Mouse (Mus musculus): ENCODE results near the gene D6Ertd527e. TPM values are rescaled to one million over a fixed set of nuclear protein-coding genes. Genes with fewer than 3 reads are reported as not detected.

The D6Ertd527e gene
- polyA plus RNA-seq, 1 experiment from 2014 or later = not detected

DNA sequence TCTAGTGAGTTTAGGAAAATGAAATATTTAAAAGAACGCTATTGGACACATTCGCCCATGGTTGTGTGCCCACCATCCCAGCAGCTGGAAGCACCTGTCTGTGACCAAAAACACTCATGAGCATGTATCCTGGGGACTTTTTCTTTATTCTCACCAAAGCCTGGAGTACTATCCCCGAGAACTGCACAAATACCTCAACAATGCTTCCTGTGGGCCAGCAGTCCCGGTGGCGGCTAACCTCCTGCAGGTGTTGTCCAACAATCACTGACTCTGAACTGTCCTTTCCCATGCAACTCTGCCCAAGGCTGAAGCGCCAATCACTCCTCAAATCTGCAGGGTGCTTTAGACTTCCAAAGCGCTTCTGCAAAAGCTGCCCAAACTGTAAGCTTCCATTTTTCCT lies 12.1 kb downstream of the D6Ertd527e start:
- Histone ChIP-seq H3K4me2 (replicated peaks) (no peak overlapping the region), H3K9me3 (no peaks in the 10 kb centered on the region), H3K9ac (replicated peaks) (no peak overlapping the region), H3K27me3 (no peaks in the 10 kb centered on the region), H3K4me1 (no peaks in the 10 kb centered on the region), H3K36me3 (no peaks in the 10 kb centered on the region), H3K27ac (replicated peaks) (no peak overlapping the region), H3K4me3 (no peak overlapping the region)
- ATAC-seq (ENCODE audit: low FRiP score, low read depth) = no peak
- 84% methylated on average over 7 of the region's 7 CpGs for whole genome bisulfite sequencing

DNA sequence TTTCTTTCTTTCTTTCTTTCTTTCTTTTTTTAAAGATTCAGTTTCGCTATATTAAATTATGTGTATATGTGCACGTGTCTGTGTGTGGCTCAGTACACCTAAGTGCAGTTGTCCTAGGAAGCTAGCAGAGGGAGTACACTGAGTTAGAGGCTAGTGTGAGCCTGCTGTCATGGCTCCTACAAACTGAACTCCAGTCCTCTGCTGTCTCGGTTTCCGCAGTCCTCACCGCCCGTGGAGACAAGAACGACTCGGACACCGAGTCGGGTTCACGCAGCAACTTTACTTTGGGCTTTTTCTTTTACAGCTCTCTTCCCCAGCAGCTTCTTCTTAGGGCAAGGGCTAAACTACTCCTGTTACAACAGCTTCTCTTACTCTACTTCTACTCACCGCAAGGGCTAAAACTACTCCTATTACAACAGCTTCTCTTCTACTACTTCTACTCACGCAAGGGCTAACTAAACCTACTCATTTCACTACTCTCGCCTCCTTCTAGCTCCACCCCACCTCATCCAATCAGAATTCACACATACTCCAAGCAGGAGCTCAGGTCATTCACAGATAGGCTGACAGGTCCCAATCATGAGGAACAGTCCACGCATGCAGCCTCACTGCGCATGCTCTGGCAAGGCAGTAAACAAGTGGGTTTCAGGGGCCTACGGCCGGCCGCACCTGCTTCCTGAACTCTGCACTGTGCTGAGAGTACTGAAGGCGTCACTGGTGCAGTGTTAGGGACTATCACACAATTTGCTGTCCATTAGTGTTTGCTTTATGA lies 14.7 kb downstream of the D6Ertd527e start:
- Histone ChIP-seq H3K4me3 (no peak overlapping the region), H3K4me2 (replicated peaks) (no peak overlapping the region), H3K27me3 (no peaks in the 10 kb centered on the region), H3K9ac (replicated peaks) (no peak overlapping the region), H3K36me3 (no peaks in the 10 kb centered on the region), H3K27ac (replicated peaks) (no peak overlapping the region), H3K4me1 (no peaks in the 10 kb centered on the region), H3K9me3 (no peaks in the 10 kb centered on the region)
- 92% methylated on average over 20 of the region's 20 CpGs for WGBS
- ATAC-seq (ENCODE audit: low FRiP score, low read depth) = no peak

DNA sequence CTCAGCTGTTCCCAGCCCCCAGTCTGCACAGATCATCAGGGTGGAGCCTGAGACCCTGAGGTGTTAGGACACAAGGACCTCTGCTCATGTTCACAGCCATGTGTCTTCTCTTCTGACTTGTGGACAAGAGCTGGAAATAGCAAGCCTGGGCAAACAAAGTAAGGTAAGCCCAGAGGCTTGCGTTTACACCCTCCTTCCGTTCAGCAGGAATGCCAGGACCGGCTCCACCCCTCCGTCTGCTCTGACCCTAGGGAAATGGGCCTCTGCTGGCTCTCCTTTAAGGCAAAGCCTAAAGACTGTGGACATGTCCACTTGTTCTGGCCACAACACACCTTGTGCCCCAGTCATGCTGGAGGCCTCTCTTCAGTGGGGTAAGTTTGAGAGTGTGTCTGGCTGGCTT lies 15.4 kb downstream of the D6Ertd527e start:
- Histone ChIP-seq H3K4me2 (replicated peaks) (no peak overlapping the region), H3K36me3 (no peaks in the 10 kb centered on the region), H3K27me3 (no peaks in the 10 kb centered on the region), H3K27ac (replicated peaks) (no peak overlapping the region), H3K4me3 (no peak overlapping the region), H3K9me3 (no peaks in the 10 kb centered on the region), H3K9ac (replicated peaks) (no peak overlapping the region), H3K4me1 (no peaks in the 10 kb centered on the region)
- WGBS = 79% methylated on average over 4 of the region's 4 CpGs
- ATAC-seq (ENCODE audit: low FRiP score, low read depth) = no peak

DNA sequence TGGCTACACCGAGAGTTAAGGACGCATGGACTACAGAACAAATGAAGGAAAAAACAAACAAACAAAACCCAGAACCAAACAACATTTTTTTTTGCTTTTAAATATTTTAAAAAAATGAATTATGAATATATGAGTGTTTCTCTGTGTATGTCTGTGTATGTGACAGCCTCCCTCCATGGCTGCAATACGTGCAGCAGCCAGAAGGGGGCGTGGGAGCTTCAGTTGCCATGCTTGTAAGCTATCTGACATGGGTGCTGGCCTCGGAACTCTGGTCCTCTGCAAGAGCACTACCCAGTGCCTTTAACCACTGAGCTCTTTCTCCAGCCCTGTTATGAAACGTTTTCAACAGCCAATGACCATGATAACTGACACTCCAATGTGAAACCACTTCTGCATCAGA lies 16.1 kb downstream of the D6Ertd527e start:
- H3K9me3 ChIP-seq = no peaks in the 10 kb centered on the region
- no peaks in the 10 kb centered on the region for H3K27me3 ChIP-seq
- H3K27ac ChIP-seq (replicated peaks) = no peak overlapping the region
- H3K9ac ChIP-seq (replicated peaks) = no peak overlapping the region
- no peaks in the 10 kb centered on the region for H3K36me3 ChIP-seq
- 89% methylated on average over 6 of the region's 6 CpGs for WGBS
- H3K4me3 ChIP-seq = no peak overlapping the region
- ATAC-seq (ENCODE audit: low FRiP score, low read depth) = no peak
- H3K4me1 ChIP-seq = no peaks in the 10 kb centered on the region
- no peak overlapping the region for H3K4me2 ChIP-seq (replicated peaks)

DNA sequence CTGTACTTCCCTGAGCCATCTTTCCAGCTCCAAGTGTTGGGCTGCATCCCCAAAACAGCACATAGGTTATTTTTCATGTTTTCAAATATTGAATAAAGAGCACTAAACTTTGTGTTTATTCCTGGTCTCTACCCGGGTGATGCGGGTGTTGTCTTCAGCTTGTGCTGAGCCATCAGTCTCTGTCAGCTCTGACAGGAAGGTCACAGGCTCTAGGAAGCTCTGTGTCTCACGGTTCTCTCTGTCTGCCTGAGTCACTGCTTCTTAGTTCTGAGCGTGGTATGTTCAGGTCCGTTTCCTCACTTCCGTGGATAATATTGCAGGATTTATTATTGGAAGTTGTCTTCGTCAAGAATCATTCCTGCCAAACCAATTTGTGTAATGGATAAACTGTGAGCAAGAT lies 17.4 kb downstream of the D6Ertd527e start:
- H3K9ac ChIP-seq (replicated peaks) = no peak overlapping the region
- no peaks in the 10 kb centered on the region for H3K36me3 ChIP-seq
- H3K27me3 ChIP-seq = no peaks in the 10 kb centered on the region
- H3K4me1 ChIP-seq = no peaks in the 10 kb centered on the region
- no peak for ATAC-seq (ENCODE audit: low FRiP score, low read depth)
- H3K4me2 ChIP-seq (replicated peaks) = no peak overlapping the region
- H3K4me3 ChIP-seq = no peak overlapping the region
- H3K27ac ChIP-seq (replicated peaks) = no peak overlapping the region
- H3K9me3 ChIP-seq = no peaks in the 10 kb centered on the region
- WGBS = 88% methylated on average over 7 of the region's 7 CpGs

DNA sequence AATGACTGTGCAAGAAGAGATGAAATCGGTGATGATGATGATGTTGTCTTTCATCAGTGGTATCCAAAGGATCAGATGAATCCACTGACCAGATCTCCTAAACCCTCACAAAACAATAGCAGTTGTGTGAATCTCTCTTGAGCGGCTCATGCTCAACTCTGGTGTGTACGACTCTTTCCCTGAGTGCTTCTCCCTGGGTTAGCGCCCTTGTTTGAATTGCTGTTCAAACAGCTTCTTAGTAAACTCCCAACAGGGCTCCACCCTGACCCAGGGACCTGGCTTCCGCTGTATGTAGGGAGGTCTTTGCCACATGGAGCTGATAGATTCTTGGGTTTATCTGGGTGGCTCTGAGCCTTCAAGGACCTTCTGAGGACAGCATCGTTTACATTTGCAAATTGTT lies 18.9 kb downstream of the D6Ertd527e start:
- WGBS = 84% methylated on average over 6 of the region's 6 CpGs
- Histone ChIP-seq H3K9ac (replicated peaks) (no peak overlapping the region), H3K9me3 (no peaks in the 10 kb centered on the region), H3K4me3 (no peak overlapping the region), H3K27me3 (no peaks in the 10 kb centered on the region), H3K27ac (replicated peaks) (no peak overlapping the region), H3K36me3 (no peaks in the 10 kb centered on the region), H3K4me1 (no peaks in the 10 kb centered on the region), H3K4me2 (replicated peaks) (no peak overlapping the region)
- no peak for ATAC-seq (ENCODE audit: low FRiP score, low read depth)

DNA sequence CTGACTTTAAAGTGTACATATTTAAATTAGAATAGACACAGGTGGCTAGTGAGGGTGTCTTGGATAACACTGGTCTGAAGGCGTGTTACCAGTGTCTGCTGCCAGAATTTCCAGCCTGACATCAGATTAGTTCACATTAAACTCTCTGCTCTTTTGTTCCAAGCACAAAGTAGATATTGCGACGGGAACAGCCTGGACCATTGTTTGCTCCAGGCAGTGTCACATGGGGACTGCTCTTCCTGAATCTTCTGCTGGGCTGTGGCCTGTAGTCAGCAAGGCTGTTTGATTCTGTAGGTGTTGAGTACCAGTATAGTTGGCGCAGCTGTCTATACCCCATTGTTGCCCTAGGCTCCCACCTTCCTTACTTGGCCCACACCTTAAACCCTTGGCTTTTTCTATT lies 19.4 kb downstream of the D6Ertd527e start:
- no peak for ATAC-seq (ENCODE audit: low FRiP score, low read depth)
- Histone ChIP-seq H3K4me2 (replicated peaks) (no peak overlapping the region), H3K9me3 (no peaks in the 10 kb centered on the region), H3K4me1 (no peaks in the 10 kb centered on the region), H3K27me3 (no peaks in the 10 kb centered on the region), H3K9ac (replicated peaks) (no peak overlapping the region), H3K4me3 (no peak overlapping the region), H3K36me3 (no peaks in the 10 kb centered on the region), H3K27ac (replicated peaks) (no peak overlapping the region)
- 82% methylated on average over 4 of the region's 4 CpGs for WGBS

DNA sequence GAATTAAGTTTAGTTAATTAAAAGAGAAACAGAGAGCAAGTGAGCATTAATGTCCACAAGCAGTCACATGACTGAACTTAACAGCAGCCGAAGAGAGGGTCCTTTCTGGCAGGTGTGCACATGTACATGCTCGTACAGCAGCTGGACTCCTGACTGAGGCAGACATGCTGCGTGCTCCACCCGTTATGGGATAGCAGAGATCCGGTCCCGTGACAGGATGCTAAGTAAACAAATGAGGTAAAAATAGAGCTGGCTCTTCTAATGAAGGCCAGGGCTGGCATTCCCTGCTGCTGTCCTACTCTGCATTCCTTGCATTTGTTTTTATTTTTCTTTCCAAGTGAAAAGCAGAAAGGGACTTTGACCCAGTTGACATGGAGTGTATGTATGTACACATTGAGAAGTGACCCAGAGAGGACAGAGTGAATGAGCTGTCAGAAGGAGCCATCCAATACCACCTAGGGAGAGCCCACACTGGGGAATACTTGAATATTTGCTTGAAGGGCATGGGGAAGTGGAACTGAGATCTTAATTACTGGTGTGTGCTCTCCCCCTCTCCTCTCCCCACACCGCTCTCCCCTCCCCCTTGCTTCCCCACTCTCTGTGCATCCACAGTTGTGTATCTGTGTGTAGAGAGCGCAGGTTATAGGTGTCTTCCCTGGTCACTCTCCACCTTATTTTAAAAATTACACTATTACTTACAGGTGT lies 22.7 kb downstream of the D6Ertd527e start:
- Histone ChIP-seq H3K27ac (replicated peaks) (no peak overlapping the region), H3K36me3 (peaks cover 3% of the 10 kb centered on the region; the same call in 1 of the 2 replicates), H3K4me2 (replicated peaks) (no peak overlapping the region), H3K9ac (replicated peaks) (no peak overlapping the region), H3K4me3 (no peak overlapping the region), H3K4me1 (no peaks in the 10 kb centered on the region), H3K27me3 (no peaks in the 10 kb centered on the region), H3K9me3 (peaks cover 6% of the 10 kb centered on the region; the same call in 1 of the 2 replicates)
- WGBS = 78% methylated on average over 8 of the region's 8 CpGs
- no peak for ATAC-seq (ENCODE audit: low FRiP score, low read depth)

DNA sequence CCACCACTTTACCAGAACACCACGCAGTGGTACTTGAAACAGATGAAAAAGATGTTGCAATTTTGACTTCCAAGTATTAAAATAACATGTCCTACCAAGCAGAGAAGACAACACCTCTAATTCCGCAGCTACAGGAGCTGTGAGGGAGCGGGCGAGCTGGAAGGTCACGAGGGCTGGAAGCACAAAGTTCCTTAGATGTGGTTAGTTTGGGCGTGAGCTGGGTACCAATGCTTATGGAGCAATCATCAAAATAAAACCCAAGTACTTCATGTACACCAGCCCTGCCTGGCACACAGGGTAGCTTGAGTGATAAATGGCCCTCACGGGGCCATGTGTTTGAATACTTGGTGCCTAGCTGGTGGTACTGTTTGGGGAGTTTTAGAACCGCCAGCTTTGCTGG lies 25.3 kb downstream of the D6Ertd527e start:
- peaks cover 3% of the 10 kb centered on the region; the same call in 1 of the 2 replicates for H3K36me3 ChIP-seq
- no peak overlapping the region for H3K27ac ChIP-seq (replicated peaks)
- H3K4me2 ChIP-seq (replicated peaks) = no peak overlapping the region
- H3K27me3 ChIP-seq = no peaks in the 10 kb centered on the region
- H3K9me3 ChIP-seq = peaks cover 6% of the 10 kb centered on the region; the same call in 1 of the 2 replicates
- H3K4me3 ChIP-seq = no peak overlapping the region
- no peak overlapping the region for H3K9ac ChIP-seq (replicated peaks)
- WGBS = 95% methylated on average over 8 of the region's 8 CpGs
- no peak for ATAC-seq (ENCODE audit: low FRiP score, low read depth)
- H3K4me1 ChIP-seq = no peaks in the 10 kb centered on the region

DNA sequence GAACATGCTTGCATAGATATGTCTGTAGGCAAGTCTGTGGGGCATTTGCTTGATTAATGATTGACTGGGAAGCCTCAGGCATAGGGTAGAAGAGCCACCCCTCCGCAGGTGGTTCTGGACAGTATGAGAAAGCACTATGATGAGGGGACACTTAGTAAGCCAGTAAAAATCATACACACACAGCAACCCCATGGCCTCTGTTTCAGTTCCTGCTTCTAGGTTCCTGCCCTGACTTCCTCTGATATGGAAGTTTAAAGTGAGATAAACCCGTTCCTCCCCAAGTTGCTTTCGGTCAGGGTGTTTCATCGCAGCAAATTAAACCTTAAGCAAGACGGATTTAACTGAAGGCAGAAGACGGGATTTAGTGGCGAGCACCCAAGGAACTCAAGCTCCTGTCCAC lies 26.1 kb downstream of the D6Ertd527e start:
- WGBS = 94% methylated on average over 7 of the region's 7 CpGs
- Histone ChIP-seq H3K9ac (replicated peaks) (no peak overlapping the region), H3K4me2 (replicated peaks) (no peak overlapping the region)

DNA sequence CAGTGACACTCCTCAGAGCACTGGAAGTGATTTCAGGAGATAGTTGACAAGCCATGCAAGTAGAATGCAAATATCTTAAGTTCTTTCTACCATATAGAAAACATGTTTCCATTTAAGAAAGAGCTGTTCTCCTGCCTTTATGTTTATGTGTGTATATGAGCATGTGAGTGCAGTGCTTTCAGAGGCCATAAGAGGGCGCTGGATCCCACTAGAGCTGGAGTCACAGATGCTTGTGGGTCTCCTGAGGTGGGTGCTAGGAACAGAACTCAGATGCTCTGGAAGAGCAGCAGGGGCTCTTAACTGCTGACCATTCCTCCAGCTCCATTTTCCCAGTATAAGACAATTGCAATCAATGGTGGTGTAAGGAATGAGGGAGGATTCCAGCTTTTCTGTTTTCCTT lies 26.5 kb downstream of the D6Ertd527e start:
- H3K9ac ChIP-seq (replicated peaks) = no peak overlapping the region
- no peak overlapping the region for H3K27ac ChIP-seq (replicated peaks)
- no peak overlapping the region for H3K4me3 ChIP-seq
- no peaks in the 10 kb centered on the region for H3K27me3 ChIP-seq
- H3K9me3 ChIP-seq = peaks cover 6% of the 10 kb centered on the region; the same call in 1 of the 2 replicates
- no peak overlapping the region for H3K4me2 ChIP-seq (replicated peaks)
- H3K4me1 ChIP-seq = no peaks in the 10 kb centered on the region
- WGBS = 68% methylated on average over 1 of the region's 1 CpGs
- no peak for ATAC-seq (ENCODE audit: low FRiP score, low read depth)
- H3K36me3 ChIP-seq = peaks cover 9% of the 10 kb centered on the region

More for the DNA sequence above, 26.1 kb downstream of the D6Ertd527e start:
- Histone ChIP-seq H3K27ac (replicated peaks) (no peak overlapping the region), H3K27me3 (no peaks in the 10 kb centered on the region), H3K4me3 (no peak overlapping the region), H3K4me1 (no peaks in the 10 kb centered on the region), H3K9me3 (peaks cover 6% of the 10 kb centered on the region; the same call in 1 of the 2 replicates), H3K36me3 (peaks cover 5% of the 10 kb centered on the region)
- no peak for ATAC-seq (ENCODE audit: low FRiP score, low read depth)

DNA sequence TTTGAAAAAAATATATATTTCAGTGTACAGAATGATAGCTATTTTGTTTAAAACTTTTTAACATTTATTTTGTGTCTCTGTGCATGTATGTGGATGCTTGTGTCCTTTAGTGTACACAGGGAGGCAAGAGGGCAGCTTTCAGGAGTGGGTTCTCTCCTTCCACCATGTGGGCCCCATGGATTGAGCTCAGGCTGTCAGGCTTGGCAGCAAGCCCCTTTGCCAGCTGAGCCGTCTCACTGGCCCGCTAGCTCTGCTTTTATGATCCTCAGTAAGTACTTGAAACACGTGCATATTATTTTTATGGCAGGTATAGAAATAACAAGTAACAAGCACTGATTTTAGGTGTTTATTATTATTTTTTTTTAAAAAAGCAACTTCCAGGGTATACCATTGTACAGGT lies 29.0 kb downstream of the D6Ertd527e start:
- Histone ChIP-seq H3K27ac (replicated peaks) (no peak overlapping the region), H3K9ac (replicated peaks) (no peak overlapping the region), H3K27me3 (no peaks in the 10 kb centered on the region), H3K4me3 (no peak overlapping the region), H3K4me1 (no peaks in the 10 kb centered on the region), H3K4me2 (replicated peaks) (no peak overlapping the region), H3K36me3 (peaks cover 17% of the 10 kb centered on the region), H3K9me3 (peaks cover 6% of the 10 kb centered on the region; the same call in 1 of the 2 replicates)
- no peak for ATAC-seq (ENCODE audit: low FRiP score, low read depth)
- WGBS = 91% methylated on average over 3 of the region's 3 CpGs

All from midbrain, embryonic 12.5 days (tissue).